Mouse (Mus musculus): ENCODE measurements at regions not wholly inside any gene's neighbourhood (a gene's known extent, or its start where the extent isn't known, plus 50 kb on each side); places are given as distances from the start of the nearest gene placed in this dataset.

DNA sequence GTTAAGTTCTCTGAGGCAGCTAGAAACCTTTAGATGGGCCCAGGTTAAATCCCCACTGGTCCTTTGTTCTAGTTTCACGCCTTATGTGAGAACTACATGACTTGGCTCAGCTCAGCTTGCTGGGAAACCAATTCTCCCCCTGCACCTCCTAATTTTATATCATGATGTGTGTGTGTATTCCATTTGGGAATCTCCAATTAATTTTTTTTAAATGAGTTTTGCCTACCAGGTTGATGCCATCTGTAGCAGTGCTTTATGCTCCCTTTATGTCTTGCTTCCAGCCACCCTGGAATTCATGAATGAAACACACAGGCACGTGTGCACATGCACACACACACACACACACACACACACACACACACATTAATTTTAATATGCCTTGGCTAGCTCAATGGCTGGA, 180.0 kb upstream of the Gli3 start:
- ATAC-seq (replicated peaks; ENCODE audit: low read depth, poor library complexity, severe bottlenecking), result no peak

GRCm38 (mm10) chr13:15298457-15298856, 164.6 kb upstream of the Gli3 start:
- no peak for ATAC-seq (replicated peaks; ENCODE audit: low read depth, poor library complexity, severe bottlenecking)

DNA sequence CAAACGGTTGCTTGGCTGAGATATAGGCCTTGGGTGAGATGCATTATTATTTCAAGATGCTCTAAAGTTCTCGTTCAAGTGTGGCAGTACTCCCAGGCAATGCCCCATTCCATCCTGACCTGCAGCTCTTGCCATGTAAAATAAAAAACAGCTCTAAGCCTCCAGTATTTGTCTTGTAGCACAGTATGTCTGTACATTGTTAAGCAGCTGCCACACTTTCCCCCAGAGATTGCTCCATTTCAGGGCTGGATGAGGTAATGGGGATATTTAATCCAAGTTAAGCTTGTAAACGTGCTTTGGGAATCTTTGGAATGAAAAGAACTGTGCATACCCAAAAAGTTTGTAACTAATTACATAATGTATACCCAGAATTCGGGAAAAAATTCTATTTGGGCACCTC, 137.6 kb upstream of the Gli3 start:
- no peak for ATAC-seq (replicated peaks; ENCODE audit: low read depth, poor library complexity, severe bottlenecking)

DNA sequence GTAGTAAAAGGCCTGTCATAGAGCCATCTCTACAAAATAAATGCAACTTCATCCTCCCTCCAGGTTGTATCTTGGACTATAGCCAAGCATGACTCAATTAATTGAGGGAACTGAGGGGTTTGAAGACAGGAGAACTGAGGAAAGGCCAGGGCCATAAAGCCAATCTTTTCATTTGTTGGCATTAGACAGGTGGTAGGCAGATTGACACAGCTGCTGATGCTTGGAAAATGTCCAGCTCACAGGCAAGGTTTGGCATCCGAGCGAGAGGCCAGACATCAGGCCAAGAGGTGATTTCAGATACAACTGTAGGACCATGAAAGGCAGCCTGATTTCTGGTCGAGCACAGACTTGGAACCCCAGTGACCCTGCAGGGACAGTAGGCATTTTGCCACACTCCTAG, 136.9 kb upstream of the Gli3 start:
- no peak for ATAC-seq (replicated peaks; ENCODE audit: low read depth, poor library complexity, severe bottlenecking)

- no peak for ATAC-seq (replicated peaks; ENCODE audit: low read depth, poor library complexity, severe bottlenecking)
These were observed 133.5 kb upstream of the Gli3 start for GRCm38 (mm10) chr13:15329561-15329960.

DNA sequence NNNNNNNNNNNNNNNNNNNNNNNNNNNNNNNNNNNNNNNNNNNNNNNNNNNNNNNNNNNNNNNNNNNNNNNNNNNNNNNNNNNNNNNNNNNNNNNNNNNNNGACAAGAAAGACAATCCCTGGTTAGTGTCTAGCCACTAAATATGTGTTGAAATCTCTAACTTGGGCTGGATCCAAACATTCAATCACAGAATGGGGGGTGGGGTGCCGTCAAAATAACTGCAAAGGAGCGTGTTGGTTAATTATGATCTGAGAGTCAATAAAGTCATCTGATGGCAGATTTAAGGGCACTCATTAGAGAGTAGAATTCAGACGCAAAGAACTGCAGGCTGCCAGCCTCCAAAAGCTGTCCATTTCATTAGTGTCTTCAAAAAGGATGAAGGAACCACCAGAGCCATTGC, 119.6 kb upstream of the Gli3 start:
- no peak for ATAC-seq (replicated peaks; ENCODE audit: low read depth, poor library complexity, severe bottlenecking)

GRCm38 (mm10) chr13:15346866-15347265, 116.2 kb upstream of the Gli3 start:
- ATAC-seq (replicated peaks; ENCODE audit: low read depth, poor library complexity, severe bottlenecking), result no peak

GRCm38 (mm10) chr13:15366437-15366836, 96.6 kb upstream of the Gli3 start:
- ATAC-seq (replicated peaks; ENCODE audit: low read depth, poor library complexity, severe bottlenecking), result peak; percentile 81

DNA sequence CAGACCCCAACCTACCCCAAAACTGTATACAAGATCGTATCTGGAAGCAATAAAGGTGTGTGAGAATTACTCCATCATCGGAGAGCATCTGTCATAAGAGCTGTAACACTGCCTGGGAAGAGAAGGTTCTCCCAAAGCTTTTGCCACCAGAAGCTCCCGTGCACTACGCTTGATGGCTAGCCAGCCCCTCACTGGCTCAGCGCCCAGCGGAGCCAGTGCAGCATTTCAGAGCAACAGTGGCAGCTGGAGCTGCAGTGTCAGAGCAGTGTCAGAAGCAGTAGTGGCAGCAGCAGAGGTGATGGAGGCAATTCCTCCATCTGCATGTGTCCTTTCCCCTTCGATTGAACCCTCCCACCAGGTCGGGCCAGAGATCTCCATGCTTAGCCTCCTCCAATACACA, 83.0 kb upstream of the Gli3 start:
- no peak for ATAC-seq (replicated peaks; ENCODE audit: low read depth, poor library complexity, severe bottlenecking)

DNA sequence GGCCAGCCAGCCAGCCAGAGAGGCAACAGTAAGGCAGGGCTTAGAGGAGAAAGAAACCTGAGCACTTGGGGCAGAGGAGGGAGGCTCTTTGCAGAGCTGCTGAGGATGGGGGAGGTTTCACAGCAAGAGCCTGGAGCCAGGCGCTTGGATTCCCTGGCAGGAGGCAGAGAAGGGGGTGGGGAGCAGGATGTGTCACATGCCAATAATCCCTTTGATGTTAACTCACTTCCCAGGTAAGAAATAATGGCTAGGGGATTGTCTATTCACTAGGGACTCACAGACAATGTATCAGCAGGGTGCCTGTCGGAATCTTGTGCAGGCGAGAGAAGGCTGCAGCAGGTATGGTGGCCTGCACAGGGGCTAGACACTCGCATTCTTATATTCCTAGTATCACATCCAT, 67.8 kb upstream of the Gli3 start:
- ATAC-seq (replicated peaks; ENCODE audit: low read depth, poor library complexity, severe bottlenecking), result no peak

- ATAC-seq (replicated peaks; ENCODE audit: low read depth, poor library complexity, severe bottlenecking), result no peak
These were observed 67.3 kb upstream of the Gli3 start for GRCm38 (mm10) chr13:15395694-15396093.

DNA sequence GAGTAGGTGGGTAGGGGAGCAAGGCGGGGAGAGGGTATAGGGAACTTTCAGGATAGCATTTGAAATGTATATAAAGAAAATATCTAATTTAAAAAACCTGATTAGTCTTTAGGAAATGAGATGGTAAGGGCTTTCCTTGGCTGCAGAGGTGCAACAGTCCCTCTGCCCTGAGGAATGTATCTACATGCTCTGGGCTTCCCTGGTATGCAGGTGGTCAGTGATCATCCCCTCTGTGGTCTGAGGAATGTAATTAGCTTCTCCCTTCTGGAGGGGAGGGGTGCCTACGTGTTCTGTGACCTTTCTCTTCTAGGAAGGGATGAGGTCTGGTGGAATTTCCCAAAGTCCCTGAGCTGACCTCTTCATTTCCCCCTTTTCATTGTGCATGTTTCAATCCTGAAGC, 64.4 kb upstream of the Gli3 start:
- no peak for ATAC-seq (replicated peaks; ENCODE audit: low read depth, poor library complexity, severe bottlenecking)

All from common myeloid progenitor, adult 5-6 weeks (primary cell).